In the genomic region with DNA sequence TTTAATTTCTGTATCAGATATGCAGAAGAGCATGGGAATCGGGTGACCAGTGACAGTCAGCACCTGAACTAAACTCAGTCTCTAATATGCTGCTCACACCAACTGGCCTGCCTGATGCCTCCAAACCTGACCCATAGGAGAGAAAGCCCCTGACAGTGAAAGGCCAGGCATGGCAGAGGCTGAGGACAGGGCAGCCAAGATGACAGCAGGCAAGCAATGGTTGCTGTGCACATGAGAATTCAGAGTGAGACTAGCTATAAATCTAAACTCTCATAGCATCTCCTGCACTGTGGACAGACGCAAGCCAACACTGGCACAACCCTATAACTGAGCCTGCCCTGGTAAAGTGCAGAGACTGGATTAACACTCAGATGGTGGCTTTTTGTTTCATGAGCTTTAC, we compare ENCODE assay signal across 16 mouse cellular contexts. TPM values are rescaled to one million over a fixed set of nuclear protein-coding genes. Genes with fewer than 3 reads are reported as not detected.
A peak's percentile ranks its signal among the peaks of the same experiment; 100 is the strongest.
DNase-seq lines count a peak whose midpoint lies in the region; ATAC-seq and TF ChIP-seq lines count a peak whose summit lies in the region.
"Had no signal": no experiment of that assay in that cellular context is flagged by ENCODE, and none has a peak within 500 bp of the region (broad histone marks: within the 10 kb centered on the region; RNA-seq: fewer than 3 reads in every experiment).

No protein-coding gene starts in this region.

- H3K27me3 ChIP-seq in forebrain, embryonic 13.5 days = no peaks in the 10 kb centered on the region
- no peaks in the 10 kb centered on the region for H3K27me3 ChIP-seq in forebrain, embryonic 16.5 days (replicated peaks; ENCODE audit: control insufficient read depth, insufficient read depth, low read length)
- H3K27me3 ChIP-seq in midbrain, embryonic 13.5 days = no peaks in the 10 kb centered on the region
- no peaks in the 10 kb centered on the region for H3K27me3 ChIP-seq in midbrain, embryonic 10.5 days (ENCODE audit: low read depth, poor library complexity, severe bottlenecking)
- no peaks in the 10 kb centered on the region for H3K27me3 ChIP-seq in hindbrain, embryonic 16.5 days (replicated peaks; ENCODE audit: control insufficient read depth, insufficient read depth, low read length)
- no peaks in the 10 kb centered on the region for H3K27me3 ChIP-seq in lung, postnatal 0 days (replicated peaks; ENCODE audit: insufficient read depth, low read length)
- H3K27me3 ChIP-seq: embryonic facial prominence, embryonic 13.5 days; megakaryocyte, embryonic 14.5 days had no signal

- no peaks in the 10 kb centered on the region for H3K9me3 ChIP-seq in forebrain, embryonic 13.5 days (replicated peaks)
- H3K9me3 ChIP-seq in forebrain, embryonic 16.5 days (ENCODE audit: control insufficient read depth, low read length) = no peaks in the 10 kb centered on the region
- no peaks in the 10 kb centered on the region for H3K9me3 ChIP-seq in midbrain, embryonic 13.5 days
- no peaks in the 10 kb centered on the region for H3K9me3 ChIP-seq in midbrain, embryonic 10.5 days (replicated peaks)
- no peaks in the 10 kb centered on the region for H3K9me3 ChIP-seq in hindbrain, embryonic 16.5 days (ENCODE audit: control insufficient read depth, low read length)
- H3K9me3 ChIP-seq in lung, postnatal 0 days (ENCODE audit: low read length) = no peaks in the 10 kb centered on the region
- H3K9me3 ChIP-seq: embryonic facial prominence, embryonic 13.5 days; megakaryocyte, embryonic 14.5 days had no signal

- H3K27ac ChIP-seq in forebrain, embryonic 13.5 days = 0 out of 2 replicates have a peak overlapping the region, but pooled peaks have one; percentile 10
- H3K27ac ChIP-seq in forebrain, embryonic 16.5 days (ENCODE audit: low read length) = no peak overlapping the region
- 0 out of 2 replicates have a peak overlapping the region, but pooled peaks have one; percentile 5 for H3K27ac ChIP-seq in midbrain, embryonic 13.5 days
- no peak overlapping the region for H3K27ac ChIP-seq in midbrain, embryonic 10.5 days (replicated peaks)
- H3K27ac ChIP-seq in hindbrain, embryonic 16.5 days (ENCODE audit: low read depth, low read length) = 0 out of 2 replicates have a peak overlapping the region, but pooled peaks have one; percentile 29
- H3K27ac ChIP-seq in lung, postnatal 0 days (ENCODE audit: low read length) = no peak overlapping the region
- H3K27ac ChIP-seq: embryonic facial prominence, embryonic 13.5 days; liver, embryonic 14.5 days had no signal

- peaks cover 50% of the 10 kb centered on the region for H3K4me1 ChIP-seq in forebrain, embryonic 13.5 days
- H3K4me1 ChIP-seq in forebrain, embryonic 16.5 days (replicated peaks; ENCODE audit: control insufficient read depth, insufficient read depth, low read length) = peaks cover 26% of the 10 kb centered on the region
- peaks cover 65% of the 10 kb centered on the region for H3K4me1 ChIP-seq in midbrain, embryonic 13.5 days (replicated peaks)
- H3K4me1 ChIP-seq in midbrain, embryonic 10.5 days = peaks cover 63% of the 10 kb centered on the region
- peaks cover 27% of the 10 kb centered on the region for H3K4me1 ChIP-seq in hindbrain, embryonic 16.5 days (ENCODE audit: control insufficient read depth, insufficient read depth, low read depth, low read length)
- peaks cover 4% of the 10 kb centered on the region for H3K4me1 ChIP-seq in lung, postnatal 0 days (ENCODE audit: insufficient read depth, low read depth, low read length)

- ATAC-seq in forebrain, embryonic 13.5 days = no peak
- ATAC-seq in forebrain, embryonic 16.5 days = no peak
- no peak for ATAC-seq in midbrain, embryonic 13.5 days
- peak; percentile 9; the same call in 1 of the 2 replicates for ATAC-seq in hindbrain, embryonic 16.5 days
- no peak for ATAC-seq in lung, postnatal 0 days
- ATAC-seq: intestine, postnatal 0 days had no signal

- WGBS in forebrain, embryonic 13.5 days = 87% methylated on average over 2 of the region's 2 CpGs
- 78% methylated on average over 2 of the region's 2 CpGs for WGBS in forebrain, embryonic 16.5 days
- 88% methylated on average over 2 of the region's 2 CpGs for WGBS in midbrain, embryonic 13.5 days
- WGBS in midbrain, embryonic 10.5 days = 83% methylated on average over 2 of the region's 2 CpGs
- 59% methylated on average over 2 of the region's 2 CpGs for WGBS in hindbrain, embryonic 16.5 days
- 91% methylated on average over 2 of the region's 2 CpGs for WGBS in lung, postnatal 0 days

- no peak overlapping the region for H3K4me3 ChIP-seq in forebrain, embryonic 13.5 days
- H3K4me3 ChIP-seq in forebrain, embryonic 16.5 days (replicated peaks; ENCODE audit: low read length) = no peak overlapping the region
- no peak overlapping the region for H3K4me3 ChIP-seq in midbrain, embryonic 13.5 days (replicated peaks)
- no peak overlapping the region for H3K4me3 ChIP-seq in midbrain, embryonic 10.5 days
- H3K4me3 ChIP-seq in hindbrain, embryonic 16.5 days (ENCODE audit: low read length) = no peak overlapping the region
- H3K4me3 ChIP-seq in lung, postnatal 0 days (ENCODE audit: low read depth, low read length) = no peak overlapping the region
- H3K4me3 ChIP-seq: embryonic facial prominence, embryonic 13.5 days; megakaryocyte, embryonic 14.5 days; myocyte had no signal

- H3K9ac ChIP-seq in forebrain, embryonic 13.5 days = no peak overlapping the region
- no peak overlapping the region for H3K9ac ChIP-seq in forebrain, embryonic 16.5 days (replicated peaks; ENCODE audit: low read depth, low read length)
- no peak overlapping the region for H3K9ac ChIP-seq in midbrain, embryonic 13.5 days (replicated peaks)
- 0 out of 2 replicates have a peak overlapping the region, but pooled peaks have one; percentile 23 for H3K9ac ChIP-seq in hindbrain, embryonic 16.5 days (ENCODE audit: low read depth, low read length)
- no peak overlapping the region for H3K9ac ChIP-seq in lung, postnatal 0 days (replicated peaks; ENCODE audit: low read depth)
- H3K9ac ChIP-seq: embryonic facial prominence, embryonic 13.5 days; liver, embryonic 14.5 days had no signal

- H3K36me3 ChIP-seq in forebrain, embryonic 13.5 days (ENCODE audit: poor library complexity, severe bottlenecking) = peaks cover 4% of the 10 kb centered on the region; the same call in 1 of the 2 replicates
- H3K36me3 ChIP-seq in forebrain, embryonic 16.5 days (ENCODE audit: control insufficient read depth, insufficient read depth) = no peaks in the 10 kb centered on the region
- peaks cover 5% of the 10 kb centered on the region; the same call in 1 of the 2 replicates for H3K36me3 ChIP-seq in midbrain, embryonic 13.5 days
- peaks cover 7% of the 10 kb centered on the region; the same call in 1 of the 2 replicates for H3K36me3 ChIP-seq in midbrain, embryonic 10.5 days
- no peaks in the 10 kb centered on the region for H3K36me3 ChIP-seq in hindbrain, embryonic 16.5 days (ENCODE audit: control insufficient read depth, insufficient read depth, low read length)
- H3K36me3 ChIP-seq in lung, postnatal 0 days (ENCODE audit: insufficient read depth, low read length) = no peaks in the 10 kb centered on the region

- no peak for DNase-seq in midbrain, embryonic 10.5 days (ENCODE audit: low spot score)
- DNase-seq in cerebellum, adult 9-11 months = peak; percentile 60
- DNase-seq in lung, postnatal 4 days = no peak
- no peak for DNase-seq in lung, postnatal 0 days (ENCODE audit: low spot score)
- DNase-seq: adrenal gland, adult 8-10 months; B cell, adult 2 months had no signal

- TF ChIP-seq CTCF in lung, postnatal 0 days (IDR thresholded peaks at IDR 0.05) = no peak

- TF ChIP-seq EP300 in lung, postnatal 0 days (IDR thresholded peaks at IDR 0.05) = no peak

- H3K4me2 ChIP-seq in forebrain, embryonic 13.5 days = no peak overlapping the region
- H3K4me2 ChIP-seq in forebrain, embryonic 16.5 days (ENCODE audit: low read length) = no peak overlapping the region
- H3K4me2 ChIP-seq in midbrain, embryonic 13.5 days (replicated peaks) = no peak overlapping the region
- H3K4me2 ChIP-seq in hindbrain, embryonic 16.5 days (ENCODE audit: low read length) = no peak overlapping the region
- no peak overlapping the region for H3K4me2 ChIP-seq in lung, postnatal 0 days (replicated peaks; ENCODE audit: low read depth, low read length)
- H3K4me2 ChIP-seq: embryonic facial prominence, embryonic 13.5 days; heart, embryonic 11.5 days had no signal

RNA-seq across cellular contexts. Expression of gene Phf2, which starts 20.6 kb away (rescaled TPM):
- 10.6 and 10.9 TPM in 2 replicates for polyA plus RNA-seq in forebrain, embryonic 13.5 days (2015; fragmentation: Nextera tagmentation; extraction: Ambion mirVana)
- 10.2 and 11.5 TPM in 2 replicates for polyA plus RNA-seq in forebrain, embryonic 16.5 days (2015; fragmentation: Nextera tagmentation; extraction: Ambion mirVana)
- polyA plus RNA-seq in midbrain, embryonic 13.5 days (2015; fragmentation: Nextera tagmentation; extraction: Ambion mirVana) = 10.6 and 12.0 TPM in 2 replicates
- polyA plus RNA-seq in midbrain, embryonic 10.5 days (2016; fragmentation: Nextera tagmentation; extraction: Ambion mirVana) = 6.6 and 9.3 TPM in 2 replicates
- polyA plus RNA-seq in hindbrain, embryonic 16.5 days (2015; fragmentation: Nextera tagmentation; extraction: Ambion mirVana) = 6.1 and 7.2 TPM in 2 replicates
- 5.5 and 5.6 TPM in 2 replicates for polyA plus RNA-seq in lung, postnatal 0 days (2015; fragmentation: Nextera tagmentation; extraction: Ambion mirVana)

Comparison
In these comparisons a context has a peak if more than half of its experiments do, and no peak if none do; other contexts are left out.
1. H3K27ac ChIP-seq: peak in forebrain, embryonic 13.5 days (single experiment), midbrain, embryonic 13.5 days (single experiment) and hindbrain, embryonic 16.5 days (single experiment); none in forebrain, embryonic 16.5 days (single experiment), midbrain, embryonic 10.5 days (single experiment) and lung, postnatal 0 days (single experiment).